Mouse (Mus musculus): ENCODE data around the gene Egfr.

DNA sequence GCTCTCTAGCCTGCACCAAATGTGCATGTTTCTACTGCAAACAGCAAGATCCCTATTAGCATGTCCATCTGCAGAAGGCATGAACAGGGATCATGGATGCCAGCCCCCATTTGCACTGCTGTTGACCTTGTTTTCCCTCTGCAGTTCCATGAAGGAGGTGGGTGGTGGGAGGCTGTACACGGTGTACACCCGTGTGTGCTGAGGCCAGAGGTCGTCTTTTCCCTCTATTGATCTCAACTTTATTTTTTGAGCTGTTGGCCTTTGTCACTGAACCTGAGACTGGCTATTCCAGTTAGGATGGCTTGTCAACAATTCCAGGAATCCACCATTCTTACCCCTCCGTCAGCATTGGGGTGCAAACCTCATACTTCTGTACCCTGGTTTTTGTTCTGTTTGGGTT, 9.8 kb upstream of the Egfr start:
- TF ChIP-seq CTCF (IDR thresholded peaks at IDR 0.05) (no peak), EP300 (IDR thresholded peaks at IDR 0.05) (no peak)

Measured in lung, postnatal 0 days (tissue).